In genomic region chr6:126497173-126497839, GRCm38 (mm10) we compare ENCODE assay signal across 11 mouse cellular contexts. TPM values are rescaled to one million over a fixed set of nuclear protein-coding genes. Genes with fewer than 3 reads are reported as not detected.
DNase-seq lines count a peak whose midpoint lies in the region; ATAC-seq and TF ChIP-seq lines count a peak whose summit lies in the region.
"Had no signal": no experiment of that assay in that cellular context is flagged by ENCODE, and none has a peak within 500 bp of the region (broad histone marks: within the 10 kb centered on the region; RNA-seq: fewer than 3 reads in every experiment).

No protein-coding gene starts in this region.

- TF ChIP-seq CTCF in forebrain, postnatal 0 days (IDR thresholded peaks at IDR 0.05; ENCODE audit: low read depth) = no peak
- no peak for TF ChIP-seq CTCF in gastrocnemius, adult 2 months (IDR thresholded peaks at IDR 0.05)

- 35% methylated on average over 6 of the region's 6 CpGs for WGBS in hindbrain, embryonic 11.5 days
- WGBS in hindbrain, embryonic 10.5 days = 33% methylated on average over 6 of the region's 6 CpGs
- 33% methylated on average over 6 of the region's 6 CpGs for WGBS in forebrain, postnatal 0 days
- WGBS in midbrain, embryonic 15.5 days = 30% methylated on average over 6 of the region's 6 CpGs

- H3K27ac ChIP-seq in hindbrain, embryonic 11.5 days (ENCODE audit: low read depth, low read length) = no peak overlapping the region
- H3K27ac ChIP-seq in hindbrain, embryonic 10.5 days = no peak overlapping the region
- no peak overlapping the region for H3K27ac ChIP-seq in forebrain, postnatal 0 days (ENCODE audit: low read depth, low read length)
- no peak overlapping the region for H3K27ac ChIP-seq in midbrain, embryonic 15.5 days
- no peak overlapping the region for H3K27ac ChIP-seq in gastrocnemius, adult 2 months
- H3K27ac ChIP-seq: heart, embryonic 13.5 days; liver, embryonic 13.5 days had no signal

- H3K4me2 ChIP-seq in hindbrain, embryonic 11.5 days (replicated peaks; ENCODE audit: low read depth, low read length) = no peak overlapping the region
- no peak overlapping the region for H3K4me2 ChIP-seq in forebrain, postnatal 0 days (ENCODE audit: low read depth)
- H3K4me2 ChIP-seq in midbrain, embryonic 15.5 days = no peak overlapping the region
- H3K4me2 ChIP-seq: heart, embryonic 13.5 days; liver, embryonic 13.5 days had no signal

- DNase-seq in hindbrain, embryonic 11.5 days (ENCODE audit: low spot score) = peak; percentile 33
- DNase-seq in hindbrain, embryonic 10.5 days (ENCODE audit: low spot score) = no peak
- DNase-seq in brain, embryonic 18.5 days (ENCODE audit: low read depth, low spot score) = peak; percentile 40
- peak; percentile 48 for DNase-seq in forebrain, postnatal 0 days
- no peak for DNase-seq in lung, postnatal 4 days
- no peak for DNase-seq in gastrocnemius, adult 2 months
- DNase-seq: liver, embryonic 13.5 days had no signal

- no peak overlapping the region for H3K9ac ChIP-seq in hindbrain, embryonic 11.5 days (ENCODE audit: low read depth, low read length)
- no peak overlapping the region for H3K9ac ChIP-seq in forebrain, postnatal 0 days
- no peak overlapping the region for H3K9ac ChIP-seq in midbrain, embryonic 15.5 days
- H3K9ac ChIP-seq: heart, embryonic 13.5 days; liver, embryonic 13.5 days had no signal

- no peaks in the 10 kb centered on the region for H3K27me3 ChIP-seq in hindbrain, embryonic 11.5 days (ENCODE audit: control insufficient read depth, insufficient read depth, low read length)
- peaks cover 12% of the 10 kb centered on the region; the same call in 1 of the 2 replicates for H3K27me3 ChIP-seq in hindbrain, embryonic 10.5 days (ENCODE audit: insufficient read depth, poor library complexity, severe bottlenecking)
- no peaks in the 10 kb centered on the region for H3K27me3 ChIP-seq in forebrain, postnatal 0 days (ENCODE audit: insufficient read depth, low read length)
- H3K27me3 ChIP-seq in midbrain, embryonic 15.5 days (replicated peaks) = peaks cover 4% of the 10 kb centered on the region; the same call in 1 of the 2 replicates
- H3K27me3 ChIP-seq: liver, embryonic 13.5 days had no signal

- H3K36me3 ChIP-seq in hindbrain, embryonic 11.5 days (ENCODE audit: control insufficient read depth, insufficient read depth, low read length) = no peaks in the 10 kb centered on the region
- H3K36me3 ChIP-seq in hindbrain, embryonic 10.5 days = no peaks in the 10 kb centered on the region
- no peaks in the 10 kb centered on the region for H3K36me3 ChIP-seq in forebrain, postnatal 0 days (ENCODE audit: insufficient read depth)
- H3K36me3 ChIP-seq in midbrain, embryonic 15.5 days (replicated peaks) = no peaks in the 10 kb centered on the region
- H3K36me3 ChIP-seq: heart, embryonic 13.5 days; liver, embryonic 13.5 days had no signal

- H3K4me3 ChIP-seq in hindbrain, embryonic 11.5 days (ENCODE audit: low read depth, low read length) = no peak overlapping the region
- H3K4me3 ChIP-seq in hindbrain, embryonic 10.5 days = no peak overlapping the region
- H3K4me3 ChIP-seq in forebrain, postnatal 0 days (ENCODE audit: low read depth, low read length) = no peak overlapping the region
- H3K4me3 ChIP-seq in midbrain, embryonic 15.5 days = no peak overlapping the region
- no peak overlapping the region for H3K4me3 ChIP-seq in gastrocnemius, adult 2 months
- H3K4me3 ChIP-seq: heart, embryonic 13.5 days; liver, embryonic 13.5 days had no signal

- no peaks in the 10 kb centered on the region for H3K4me1 ChIP-seq in hindbrain, embryonic 11.5 days (replicated peaks; ENCODE audit: control insufficient read depth, insufficient read depth, low read length)
- peaks cover 20% of the 10 kb centered on the region for H3K4me1 ChIP-seq in hindbrain, embryonic 10.5 days (replicated peaks)
- H3K4me1 ChIP-seq in forebrain, postnatal 0 days (ENCODE audit: insufficient read depth) = 0 out of 2 replicates have a peak, but pooled peaks cover 7% of the 10 kb centered on the region
- peaks cover 14% of the 10 kb centered on the region for H3K4me1 ChIP-seq in midbrain, embryonic 15.5 days
- H3K4me1 ChIP-seq: heart, embryonic 13.5 days; liver, embryonic 13.5 days had no signal

- H3K9me3 ChIP-seq in hindbrain, embryonic 11.5 days (ENCODE audit: control insufficient read depth, low read length) = no peaks in the 10 kb centered on the region
- 0 out of 2 replicates have a peak, but pooled peaks cover 4% of the 10 kb centered on the region for H3K9me3 ChIP-seq in hindbrain, embryonic 10.5 days
- no peaks in the 10 kb centered on the region for H3K9me3 ChIP-seq in forebrain, postnatal 0 days (ENCODE audit: low read length)
- H3K9me3 ChIP-seq in midbrain, embryonic 15.5 days = no peaks in the 10 kb centered on the region
- H3K9me3 ChIP-seq: heart, embryonic 13.5 days; liver, embryonic 13.5 days had no signal

- ATAC-seq in hindbrain, embryonic 11.5 days (ENCODE audit: low FRiP score) = 0 out of 2 replicates have a peak, but pooled peaks have one; percentile 38
- peak; percentile 83 for ATAC-seq in forebrain, postnatal 0 days
- ATAC-seq in midbrain, embryonic 15.5 days (replicated peaks) = peak; percentile 84

- intact Hi-C loops in gastrocnemius, adult 2 months (cut with DNase I) = no loop called here

RNA-seq across cellular contexts. Expression of gene Kcna5, which starts 37.9 kb away (rescaled TPM):
- polyA plus RNA-seq in hindbrain, embryonic 11.5 days (2014; fragmentation: Nextera tagmentation; extraction: Ambion mirVana) = 3.5 and 3.9 TPM in 2 replicates
- polyA plus RNA-seq in hindbrain, embryonic 10.5 days (2016; fragmentation: Nextera tagmentation; extraction: Ambion mirVana) = 2.9 and 3.7 TPM in 2 replicates
- total RNA-seq in forebrain, postnatal 0 days (2014; rRNA removed) = 4.2 and 8.0 TPM in 2 replicates
- 2.4 and 3.7 TPM in 2 replicates for polyA plus RNA-seq in forebrain, postnatal 0 days (2015; fragmentation: Nextera tagmentation; extraction: Ambion mirVana)
- polyA plus RNA-seq in midbrain, embryonic 15.5 days (2015; fragmentation: Nextera tagmentation; extraction: Ambion mirVana) = 3.3 and 3.4 TPM in 2 replicates
- 10 to 100 TPM in 1 of 2 experiments, 1 to 10 TPM in 1; 3.8 to 10.3 TPM for total RNA-seq in gastrocnemius, adult 2 months (2021)
- total RNA-seq: ES-E14; megakaryocyte-erythroid progenitor cell, adult 5-6 weeks had no signal

Comparison
In these comparisons a context has a peak if more than half of its experiments do, and no peak if none do; other contexts are left out.
1. DNase-seq: peak in hindbrain, embryonic 11.5 days (single experiment), brain, embryonic 18.5 days (single experiment) and forebrain, postnatal 0 days (single experiment); none in hindbrain, embryonic 10.5 days (single experiment), lung, postnatal 4 days (0 of 2) and gastrocnemius, adult 2 months (single experiment).
2. Peak in every context shown above with its lines, with median percentiles within 50 percentile points of each other: ATAC-seq.